Mouse (Mus musculus): ENCODE results near the gene Gm44790. TPM values are rescaled to one million over a fixed set of nuclear protein-coding genes. Genes with fewer than 3 reads are reported as not detected.
A peak's percentile ranks its signal among the peaks of the same experiment; 100 is the strongest.

Gm44790 gene
- polyA plus RNA-seq, 1 experiment from 2014 or later, result not detected

DNA sequence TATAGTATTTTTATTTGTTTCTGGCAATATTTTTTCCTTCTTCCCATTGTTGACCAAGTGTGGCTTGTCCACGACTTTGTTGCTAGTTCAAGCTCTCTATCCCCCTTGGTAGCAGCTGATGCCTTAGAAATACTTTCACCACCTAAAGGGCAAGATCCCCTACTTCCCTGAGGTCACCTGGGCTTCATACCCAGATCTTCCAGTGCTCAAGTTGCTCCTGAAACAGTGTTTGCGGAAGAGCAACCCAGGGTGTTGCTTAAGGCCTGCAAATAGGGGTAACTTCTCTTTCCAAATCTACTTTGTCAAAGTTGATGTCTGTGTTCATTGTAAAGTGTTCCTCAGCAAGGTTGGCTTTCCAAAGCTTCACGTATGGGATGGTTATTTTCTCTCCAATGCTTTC, 7.2 kb upstream of the Gm44790 start:
- 90% methylated on average over 3 of the region's 3 CpGs for WGBS
- no peak for ATAC-seq (ENCODE audit: low FRiP score)
- H3K9ac ChIP-seq (ENCODE audit: low read depth, low read length), result no peak overlapping the region
- peaks cover 9% of the 10 kb centered on the region for H3K36me3 ChIP-seq (ENCODE audit: control insufficient read depth, insufficient read depth, low read length)
- no peak for DNase-seq (ENCODE audit: low spot score)
- H3K27ac ChIP-seq (ENCODE audit: low read depth, low read length), result no peak overlapping the region
- no peaks in the 10 kb centered on the region for H3K4me1 ChIP-seq (replicated peaks; ENCODE audit: control insufficient read depth, insufficient read depth, low read length)
- no peaks in the 10 kb centered on the region for H3K27me3 ChIP-seq (ENCODE audit: control insufficient read depth, insufficient read depth, low read length)
- H3K4me3 ChIP-seq (ENCODE audit: low read depth, low read length), result no peak overlapping the region
- no peak overlapping the region for H3K4me2 ChIP-seq (replicated peaks; ENCODE audit: low read depth, low read length)
- H3K9me3 ChIP-seq (ENCODE audit: control insufficient read depth, low read length), result no peaks in the 10 kb centered on the region

DNA sequence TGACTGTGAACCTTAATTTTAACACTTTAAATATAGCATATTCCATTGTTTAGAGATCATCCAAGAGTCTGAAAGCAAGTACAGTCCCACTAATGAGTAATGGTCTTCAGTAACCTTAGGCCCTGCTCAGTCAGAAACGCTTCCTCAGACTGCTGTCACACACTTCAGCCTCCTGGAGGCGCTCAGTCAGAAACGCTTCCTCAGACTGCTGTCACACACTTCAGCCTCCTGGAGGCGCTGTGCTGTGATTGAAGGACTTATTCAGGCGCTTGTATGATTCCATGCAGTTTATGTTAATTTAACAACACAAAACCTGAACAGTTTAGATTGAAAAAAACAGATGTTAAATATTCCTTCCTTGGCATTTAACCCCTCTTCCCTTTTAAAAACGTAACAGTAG, 6.0 kb upstream of the Gm44790 start:
- no peak overlapping the region for H3K27ac ChIP-seq (ENCODE audit: low read depth, low read length)
- peaks cover 9% of the 10 kb centered on the region for H3K36me3 ChIP-seq (ENCODE audit: control insufficient read depth, insufficient read depth, low read length)
- ATAC-seq (ENCODE audit: low FRiP score) (no peak), DNase-seq (ENCODE audit: low spot score) (peak; percentile 55)
- H3K4me2 ChIP-seq (replicated peaks; ENCODE audit: low read depth, low read length), result no peak overlapping the region
- no peaks in the 10 kb centered on the region for H3K27me3 ChIP-seq (ENCODE audit: control insufficient read depth, insufficient read depth, low read length)
- 71% methylated on average over 6 of the region's 6 CpGs for WGBS
- H3K9ac ChIP-seq (ENCODE audit: low read depth, low read length), result no peak overlapping the region
- H3K4me1 ChIP-seq (replicated peaks; ENCODE audit: control insufficient read depth, insufficient read depth, low read length), result no peaks in the 10 kb centered on the region
- H3K9me3 ChIP-seq (ENCODE audit: control insufficient read depth, low read length), result no peaks in the 10 kb centered on the region
- no peak overlapping the region for H3K4me3 ChIP-seq (ENCODE audit: low read depth, low read length)

DNA sequence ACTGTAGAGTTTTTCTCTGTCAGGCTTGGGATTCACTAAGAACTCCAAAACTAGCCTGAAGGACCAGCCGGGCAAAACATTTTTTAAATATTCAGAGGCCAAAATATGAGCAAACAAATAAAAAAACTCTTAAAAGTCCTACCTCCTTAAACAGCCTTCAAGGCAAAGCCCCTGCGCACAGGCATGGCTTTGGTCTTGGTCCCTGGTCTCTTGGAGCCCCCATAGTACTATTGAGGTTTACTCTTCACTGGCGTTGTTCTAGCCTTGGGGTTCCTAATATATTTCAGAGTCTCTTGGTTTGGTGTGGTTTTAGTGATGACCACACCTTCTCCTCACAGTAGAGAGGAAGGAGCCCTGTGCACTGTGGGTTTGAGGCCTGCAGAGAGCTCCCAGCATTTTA, 5.1 kb downstream of the Gm44790 start:
- no peak for ATAC-seq (ENCODE audit: low FRiP score)
- no peak overlapping the region for H3K9ac ChIP-seq (ENCODE audit: low read depth, low read length)
- H3K4me3 ChIP-seq (ENCODE audit: low read depth, low read length), result no peak overlapping the region
- 98% methylated on average over 3 of the region's 3 CpGs for WGBS
- peaks cover 5% of the 10 kb centered on the region; the same call in 1 of the 2 replicates for H3K36me3 ChIP-seq (ENCODE audit: control insufficient read depth, insufficient read depth, low read length)
- no peak overlapping the region for H3K27ac ChIP-seq (ENCODE audit: low read depth, low read length)
- H3K9me3 ChIP-seq (ENCODE audit: control insufficient read depth, low read length), result no peaks in the 10 kb centered on the region
- no peaks in the 10 kb centered on the region for H3K4me1 ChIP-seq (replicated peaks; ENCODE audit: control insufficient read depth, insufficient read depth, low read length)
- H3K27me3 ChIP-seq (ENCODE audit: control insufficient read depth, insufficient read depth, low read length), result no peaks in the 10 kb centered on the region
- no peak overlapping the region for H3K4me2 ChIP-seq (replicated peaks; ENCODE audit: low read depth, low read length)
- DNase-seq (ENCODE audit: low spot score), result no peak

DNA sequence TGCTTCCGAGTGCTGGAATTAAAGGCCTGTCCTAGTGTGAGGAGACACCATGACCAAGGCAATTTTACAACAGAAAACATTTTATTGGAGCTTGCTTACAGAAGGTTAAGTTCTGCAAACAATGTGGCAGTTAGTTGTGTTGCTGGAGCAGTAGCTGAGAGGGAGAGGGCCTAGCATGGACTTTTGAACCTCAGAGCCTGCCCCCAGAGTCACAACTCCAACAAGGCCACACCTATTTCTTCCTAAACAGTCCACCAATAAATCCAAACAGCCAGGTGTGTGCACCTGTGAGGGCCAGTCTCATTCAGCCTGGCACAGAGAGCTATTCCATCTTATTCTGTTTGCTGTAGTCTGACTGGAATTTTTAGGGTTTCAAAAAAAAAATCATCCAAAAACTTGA, 7.2 kb downstream of the Gm44790 start:
- H3K36me3 ChIP-seq (ENCODE audit: control insufficient read depth, insufficient read depth, low read length), result no peaks in the 10 kb centered on the region
- H3K4me3 ChIP-seq (ENCODE audit: low read depth, low read length), result no peak overlapping the region

DNA sequence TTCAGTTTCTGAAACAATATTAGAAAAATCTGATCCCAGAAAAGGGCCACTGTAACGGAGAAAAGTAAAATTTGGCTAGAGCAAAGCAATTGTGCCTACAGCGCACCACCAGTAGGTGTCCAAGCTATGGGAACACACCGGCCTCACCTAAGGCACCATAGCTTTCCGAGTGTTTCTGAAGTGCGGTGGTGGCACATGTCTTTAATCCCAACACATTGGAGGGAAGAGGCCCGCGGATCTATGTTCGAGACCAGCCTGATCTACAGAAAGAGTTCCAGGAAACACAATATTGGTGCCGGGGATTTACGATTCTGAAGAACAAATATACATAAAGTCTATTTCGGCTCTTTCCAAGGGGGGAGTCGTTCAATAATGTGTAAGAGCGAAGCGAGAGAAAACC, 11.3 kb downstream of the Gm44790 start:
- peak; percentile 62 for DNase-seq (ENCODE audit: low spot score)
- no peaks in the 10 kb centered on the region for H3K9me3 ChIP-seq (ENCODE audit: control insufficient read depth, low read length)
- WGBS, result 3% methylated on average over 14 of the region's 14 CpGs
- H3K4me2 ChIP-seq (replicated peaks; ENCODE audit: low read depth, low read length), result peak overlapping the region; percentile 51
- peak overlapping the region; percentile 84; the same call in 1 of the 2 replicates for H3K27ac ChIP-seq (ENCODE audit: low read depth, low read length)
- peak overlapping the region; percentile 48 for H3K9ac ChIP-seq (ENCODE audit: low read depth, low read length)
- peak overlapping the region; percentile 56 for H3K4me3 ChIP-seq (ENCODE audit: low read depth, low read length)
- peak; percentile 60 for ATAC-seq (ENCODE audit: low FRiP score)
- no peaks in the 10 kb centered on the region; the same call in 1 of the 2 replicates for H3K4me1 ChIP-seq (replicated peaks; ENCODE audit: control insufficient read depth, insufficient read depth, low read length)
- no peaks in the 10 kb centered on the region for H3K27me3 ChIP-seq (ENCODE audit: control insufficient read depth, insufficient read depth, low read length)
- H3K36me3 ChIP-seq (ENCODE audit: control insufficient read depth, insufficient read depth, low read length), result no peaks in the 10 kb centered on the region

More for the DNA sequence above, 7.2 kb downstream of the Gm44790 start:
- DNase-seq (ENCODE audit: low spot score), result no peak
- Histone ChIP-seq H3K9me3 (ENCODE audit: control insufficient read depth, low read length) (no peaks in the 10 kb centered on the region), H3K4me1 (replicated peaks; ENCODE audit: control insufficient read depth, insufficient read depth, low read length) (no peaks in the 10 kb centered on the region), H3K4me2 (replicated peaks; ENCODE audit: low read depth, low read length) (no peak overlapping the region), H3K27me3 (ENCODE audit: control insufficient read depth, insufficient read depth, low read length) (no peaks in the 10 kb centered on the region), H3K27ac (ENCODE audit: low read depth, low read length) (no peak overlapping the region), H3K9ac (ENCODE audit: low read depth, low read length) (no peak overlapping the region)
- no peak for ATAC-seq (ENCODE audit: low FRiP score)
- 95% methylated on average over 1 of the region's 1 CpGs for WGBS

DNA sequence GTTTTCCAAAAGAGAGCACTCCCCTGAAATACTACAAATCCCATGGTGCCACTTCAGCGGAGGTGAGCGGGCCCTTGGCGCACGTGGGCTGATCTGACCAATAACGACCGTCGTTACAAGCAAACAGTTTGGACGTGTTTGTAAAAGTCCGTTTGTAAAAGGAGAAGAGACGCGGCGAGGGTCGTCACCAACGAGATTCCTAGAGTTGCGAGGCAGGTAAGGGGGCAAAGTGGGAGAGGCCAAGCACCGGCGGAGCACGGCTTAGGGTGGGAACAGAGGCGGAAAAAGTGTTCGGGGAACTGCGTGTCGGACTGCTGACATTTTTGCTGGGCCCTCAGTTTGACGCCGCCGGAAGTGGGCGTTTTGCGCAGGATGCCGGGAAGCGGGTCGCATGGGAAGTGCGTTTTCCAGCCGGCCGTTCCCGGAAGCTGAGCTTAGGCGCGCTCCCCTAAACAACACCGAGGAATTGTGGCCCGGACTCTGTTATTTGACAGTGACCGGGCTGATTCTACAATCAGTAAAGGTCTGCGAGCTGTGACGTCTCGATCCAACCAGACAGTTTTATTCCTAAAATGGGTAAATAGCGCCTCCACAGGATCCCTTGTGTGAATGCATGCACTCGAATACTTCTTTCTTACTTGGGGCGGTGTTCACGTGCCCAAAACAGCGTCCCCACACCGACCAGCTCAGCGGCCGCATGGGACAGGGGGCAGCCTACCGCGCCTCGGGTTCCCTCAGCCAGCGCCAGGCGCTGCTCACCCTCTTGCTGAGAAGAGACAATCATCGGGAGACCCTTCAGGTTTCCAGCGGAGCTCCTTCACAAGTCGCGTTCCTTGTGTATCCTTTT, 12.0 kb downstream of the Gm44790 start, which contains the start of gene C87436:
C87436 (plus strand) TSS at position 103 of the 847 bp plus-strand sequence.
- ATAC-seq (ENCODE audit: low FRiP score) (peak; percentile 96), DNase-seq (ENCODE audit: low spot score) (peak; percentile 93)
- peak within 1 kb of the TSS; percentile 56 for H3K4me3 ChIP-seq (ENCODE audit: low read depth, low read length)
- H3K4me1 ChIP-seq (replicated peaks; ENCODE audit: control insufficient read depth, insufficient read depth, low read length), result no peaks in the 10 kb centered on the region; the same call in 1 of the 2 replicates
- no peaks in the 10 kb centered on the region for H3K9me3 ChIP-seq (ENCODE audit: control insufficient read depth, low read length)
- H3K36me3 ChIP-seq (ENCODE audit: control insufficient read depth, insufficient read depth, low read length), result no peaks in the 10 kb centered on the region; the same call in 1 of the 2 replicates
- peak within 1 kb of the TSS; percentile 48 for H3K9ac ChIP-seq (ENCODE audit: low read depth, low read length)
- peak within 1 kb of the TSS; percentile 59 for H3K4me2 ChIP-seq (replicated peaks; ENCODE audit: low read depth, low read length)
- under 1% methylated on average over 59 of the region's 59 CpGs for WGBS
- H3K27me3 ChIP-seq (ENCODE audit: control insufficient read depth, insufficient read depth, low read length), result no peaks in the 10 kb centered on the region
- H3K27ac ChIP-seq (ENCODE audit: low read depth, low read length), result peak within 1 kb of the TSS; percentile 84

DNA sequence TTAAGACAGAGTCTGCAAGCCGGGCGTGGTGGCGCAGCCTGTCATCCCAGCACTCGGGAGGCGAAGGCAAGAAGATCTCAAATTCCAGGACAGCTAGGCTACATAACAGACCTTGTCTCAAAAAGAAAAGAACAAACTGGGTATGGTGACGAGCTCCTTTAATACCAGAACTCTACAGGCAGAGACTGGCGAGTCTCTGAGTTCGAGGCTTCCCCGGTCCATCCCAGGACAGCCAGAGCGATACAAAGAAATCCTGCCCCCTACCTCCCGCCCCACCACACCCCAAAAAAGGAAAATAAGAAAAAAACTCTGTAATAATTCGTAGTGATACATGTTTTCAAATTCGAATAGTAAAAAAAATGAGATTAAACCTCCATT, 12.7 kb downstream of the Gm44790 start:
- peak overlapping the region; percentile 48 for H3K9ac ChIP-seq (ENCODE audit: low read depth, low read length)
- peak overlapping the region; percentile 56 for H3K4me3 ChIP-seq (ENCODE audit: low read depth, low read length)
- peaks cover 5% of the 10 kb centered on the region; the same call in 1 of the 2 replicates for H3K36me3 ChIP-seq (ENCODE audit: control insufficient read depth, insufficient read depth, low read length)
- no peaks in the 10 kb centered on the region for H3K27me3 ChIP-seq (ENCODE audit: control insufficient read depth, insufficient read depth, low read length)
- ATAC-seq (ENCODE audit: low FRiP score) (no peak), DNase-seq (ENCODE audit: low spot score) (no peak)
- H3K4me1 ChIP-seq (replicated peaks; ENCODE audit: control insufficient read depth, insufficient read depth, low read length), result no peaks in the 10 kb centered on the region; the same call in 1 of the 2 replicates
- H3K9me3 ChIP-seq (ENCODE audit: control insufficient read depth, low read length), result no peaks in the 10 kb centered on the region
- 4% methylated on average over 13 of the region's 13 CpGs for WGBS
- H3K27ac ChIP-seq (ENCODE audit: low read depth, low read length), result peak overlapping the region; percentile 75
- H3K4me2 ChIP-seq (replicated peaks; ENCODE audit: low read depth, low read length), result peak overlapping the region; percentile 59

DNA sequence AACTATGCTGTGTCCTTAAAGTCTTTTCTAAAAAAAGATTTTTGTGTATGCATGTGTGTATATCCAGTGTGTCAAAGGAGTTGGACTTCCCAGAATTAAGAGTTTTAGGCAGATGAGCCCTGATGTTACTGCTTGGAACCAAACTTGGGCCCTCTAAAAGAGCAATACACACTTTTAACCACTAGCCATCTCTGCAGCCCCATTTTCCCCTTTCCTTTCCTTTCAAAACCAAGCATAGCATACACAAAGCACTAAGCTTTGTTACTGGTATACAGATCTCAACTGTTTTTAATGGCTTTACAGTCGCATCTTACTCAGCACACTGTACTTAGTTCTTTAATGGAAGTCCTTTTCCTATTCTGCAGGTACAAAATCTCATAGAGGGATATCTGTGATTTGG, 13.1 kb downstream of the Gm44790 start:
- Histone ChIP-seq H3K9ac (ENCODE audit: low read depth, low read length) (peak overlapping the region; percentile 36; the same call in 1 of the 2 replicates), H3K27ac (ENCODE audit: low read depth, low read length) (no peak overlapping the region), H3K4me1 (replicated peaks; ENCODE audit: control insufficient read depth, insufficient read depth, low read length) (no peaks in the 10 kb centered on the region; the same call in 1 of the 2 replicates), H3K36me3 (ENCODE audit: control insufficient read depth, insufficient read depth, low read length) (peaks cover 8% of the 10 kb centered on the region; the same call in 1 of the 2 replicates), H3K9me3 (ENCODE audit: control insufficient read depth, low read length) (no peaks in the 10 kb centered on the region), H3K4me3 (ENCODE audit: low read depth, low read length) (peak overlapping the region; percentile 56), H3K4me2 (replicated peaks; ENCODE audit: low read depth, low read length) (peak overlapping the region; percentile 59), H3K27me3 (ENCODE audit: control insufficient read depth, insufficient read depth, low read length) (no peaks in the 10 kb centered on the region)
- ATAC-seq (ENCODE audit: low FRiP score) (no peak), DNase-seq (ENCODE audit: low spot score) (no peak)
- WGBS, result 98% methylated on average over 1 of the region's 1 CpGs
